Mouse (Mus musculus) neural tube, embryonic 13.5 days (tissue): ENCODE measurements at regions not wholly inside any gene's neighbourhood (a gene's known extent, or its start where the extent isn't known, plus 50 kb on each side); places are given as distances from the start of the nearest gene placed in this dataset.

Experiments used
- ATAC-seq: fragments of 200-750 bp; cut with Nextera tagmentation; 2 replicates; pipeline ENCODE4 v1.8.0; 2017; ENCODE audit warnings: low read depth, mild to moderate bottlenecking, moderate TSS enrichment, moderate library complexity
- H3K27ac ChIP-seq: fragments of 300-500 bp; sonication (generic); replicated peaks from 2 replicates; pipeline ENCODE4 v1.5.1; 2015; ENCODE audit warnings: moderate library complexity, mild to moderate bottlenecking, inconsistent platforms
- H3K27me3 ChIP-seq: fragments of 300-500 bp; sonication (generic); 2 replicates; pipeline ENCODE4 v1.6.1; 2015; ENCODE audit warnings: mild to moderate bottlenecking, inconsistent platforms
- H3K36me3 ChIP-seq: fragments of 300-500 bp; sonication (generic); 2 replicates; pipeline ENCODE4 v1.6.1; 2015; ENCODE audit warnings: mild to moderate bottlenecking, inconsistent platforms
- H3K4me1 ChIP-seq: fragments of 300-500 bp; sonication (generic); replicated peaks from 2 replicates; pipeline ENCODE4 v1.6.1; 2015; ENCODE audit warnings: inconsistent platforms
- H3K4me2 ChIP-seq: fragments of 300-500 bp; sonication (generic); 2 replicates; pipeline ENCODE4 v1.6.1; 2015; ENCODE audit warnings: inconsistent platforms, mild to moderate bottlenecking, moderate library complexity
- H3K4me3 ChIP-seq: fragments of 300-500 bp; sonication (generic); 2 replicates; pipeline ENCODE4 v1.5.1; 2015; ENCODE audit warnings: mild to moderate bottlenecking, inconsistent platforms
- H3K9ac ChIP-seq: fragments of 300-500 bp; sonication (generic); 2 replicates; pipeline ENCODE4 v1.6.1; 2015; ENCODE audit warnings: moderate library complexity, mild to moderate bottlenecking, inconsistent platforms
- H3K9me3 ChIP-seq: fragments of 300-500 bp; sonication (generic); 2 replicates; pipeline ENCODE4 v1.6.1; 2016; ENCODE audit warnings: inconsistent platforms
- WGBS: fragments of 180-500 bp; shearing (Covaris S2); methylation state at CpG from one replicate; pipeline ENCODE4 v1.1.7; 2015; 5-methylcytosine and 5-hydroxymethylcytosine counted together

GRCm38 (mm10) chr12:70686337-70686736 lies 139.0 kb upstream of the Frmd6 start:
- no peak overlapping the region for H3K9ac ChIP-seq
- 90% methylated on average over 10 of the region's 10 CpGs for WGBS
- no peak overlapping the region for H3K27ac ChIP-seq
- H3K4me3 ChIP-seq: no peak overlapping the region
- ATAC-seq: no peak; the same call in 1 of the 2 replicates
- H3K4me1 ChIP-seq: peaks cover 35% of the 10 kb centered on the region
- no peaks in the 10 kb centered on the region for H3K36me3 ChIP-seq
- no peak overlapping the region for H3K4me2 ChIP-seq
- H3K9me3 ChIP-seq: no peaks in the 10 kb centered on the region
- H3K27me3 ChIP-seq: no peaks in the 10 kb centered on the region

- WGBS: 36% methylated on average over 12 of the region's 12 CpGs
- Histone ChIP-seq H3K4me2 (no peak overlapping the region), H3K4me3 (no peak overlapping the region), H3K4me1 (peaks cover 41% of the 10 kb centered on the region), H3K9ac (no peak overlapping the region; the same call in 1 of the 2 replicates), H3K9me3 (no peaks in the 10 kb centered on the region), H3K27me3 (no peaks in the 10 kb centered on the region), H3K36me3 (no peaks in the 10 kb centered on the region), H3K27ac (no peak overlapping the region)
- peak; percentile 46 for ATAC-seq
Measured at GRCm38 (mm10) chr12:70686971-70687370, 138.3 kb upstream of the Frmd6 start.

GRCm38 (mm10) chr12:70695162-70695561 lies 130.2 kb upstream of the Frmd6 start:
- no peak for ATAC-seq
- 73% methylated on average over 5 of the region's 5 CpGs for WGBS
- H3K27me3 ChIP-seq: no peaks in the 10 kb centered on the region

GRCm38 (mm10) chr12:70696256-70696655 lies 129.1 kb upstream of the Frmd6 start:
- H3K27ac ChIP-seq: no peak overlapping the region
- no peak for ATAC-seq

More at GRCm38 (mm10) chr12:70695162-70695561, 130.2 kb upstream of the Frmd6 start:
- Histone ChIP-seq H3K36me3 (no peaks in the 10 kb centered on the region), H3K4me2 (no peak overlapping the region), H3K4me1 (peaks cover 10% of the 10 kb centered on the region; the same call in 1 of the 2 replicates), H3K9me3 (no peaks in the 10 kb centered on the region), H3K9ac (no peak overlapping the region), H3K4me3 (no peak overlapping the region), H3K27ac (no peak overlapping the region)

GRCm38 (mm10) chr12:70698466-70698865 lies 126.8 kb upstream of the Frmd6 start:
- no peaks in the 10 kb centered on the region for H3K36me3 ChIP-seq
- no peak overlapping the region for H3K9ac ChIP-seq
- no peaks in the 10 kb centered on the region for H3K9me3 ChIP-seq
- H3K4me3 ChIP-seq: no peak overlapping the region
- H3K27me3 ChIP-seq: no peaks in the 10 kb centered on the region
- H3K4me1 ChIP-seq: no peaks in the 10 kb centered on the region
- H3K27ac ChIP-seq: no peak overlapping the region
- H3K4me2 ChIP-seq: no peak overlapping the region
- 80% methylated on average over 6 of the region's 6 CpGs for WGBS
- ATAC-seq: no peak

More at GRCm38 (mm10) chr12:70696256-70696655, 129.1 kb upstream of the Frmd6 start:
- peaks cover 9% of the 10 kb centered on the region; the same call in 1 of the 2 replicates for H3K4me1 ChIP-seq
- H3K27me3 ChIP-seq: no peaks in the 10 kb centered on the region
- no peak overlapping the region for H3K4me3 ChIP-seq
- H3K36me3 ChIP-seq: no peaks in the 10 kb centered on the region
- WGBS: 65% methylated on average over 6 of the region's 6 CpGs
- no peaks in the 10 kb centered on the region for H3K9me3 ChIP-seq
- no peak overlapping the region for H3K4me2 ChIP-seq
- H3K9ac ChIP-seq: no peak overlapping the region

GRCm38 (mm10) chr12:70702473-70702872 lies 122.8 kb upstream of the Frmd6 start:
- Histone ChIP-seq H3K4me2 (no peak overlapping the region), H3K27me3 (no peaks in the 10 kb centered on the region), H3K9ac (no peak overlapping the region), H3K27ac (no peak overlapping the region), H3K9me3 (no peaks in the 10 kb centered on the region), H3K4me3 (no peak overlapping the region), H3K4me1 (no peaks in the 10 kb centered on the region), H3K36me3 (no peaks in the 10 kb centered on the region)
- WGBS: 88% methylated on average over 5 of the region's 5 CpGs
- ATAC-seq: no peak

GRCm38 (mm10) chr12:70706806-70707628 lies 118.3 kb upstream of the Frmd6 start:
- Histone ChIP-seq H3K4me1 (no peaks in the 10 kb centered on the region), H3K4me2 (no peak overlapping the region), H3K9me3 (no peaks in the 10 kb centered on the region), H3K36me3 (no peaks in the 10 kb centered on the region), H3K9ac (no peak overlapping the region), H3K4me3 (no peak overlapping the region), H3K27ac (no peak overlapping the region), H3K27me3 (no peaks in the 10 kb centered on the region)
- ATAC-seq: no peak
- WGBS: 88% methylated on average over 11 of the region's 11 CpGs

GRCm38 (mm10) chr12:70707629-70708289 lies 117.6 kb upstream of the Frmd6 start:
- Histone ChIP-seq H3K36me3 (no peaks in the 10 kb centered on the region), H3K4me3 (no peak overlapping the region), H3K9ac (no peak overlapping the region), H3K4me1 (no peaks in the 10 kb centered on the region), H3K9me3 (no peaks in the 10 kb centered on the region), H3K27me3 (no peaks in the 10 kb centered on the region), H3K4me2 (no peak overlapping the region), H3K27ac (no peak overlapping the region)
- whole genome bisulfite sequencing: 74% methylated on average over 6 of the region's 6 CpGs
- no peak for ATAC-seq

GRCm38 (mm10) chr12:70708290-70708668 lies 117.0 kb upstream of the Frmd6 start:
- Histone ChIP-seq H3K4me3 (no peak overlapping the region), H3K36me3 (no peaks in the 10 kb centered on the region), H3K27ac (no peak overlapping the region), H3K4me1 (no peaks in the 10 kb centered on the region), H3K9ac (no peak overlapping the region), H3K9me3 (no peaks in the 10 kb centered on the region), H3K27me3 (no peaks in the 10 kb centered on the region), H3K4me2 (no peak overlapping the region)
- no peak for ATAC-seq
- WGBS: 90% methylated on average over 5 of the region's 5 CpGs

- Histone ChIP-seq H3K9me3 (no peaks in the 10 kb centered on the region), H3K4me1 (no peaks in the 10 kb centered on the region), H3K36me3 (no peaks in the 10 kb centered on the region), H3K4me2 (no peak overlapping the region), H3K4me3 (no peak overlapping the region), H3K27ac (no peak overlapping the region), H3K27me3 (no peaks in the 10 kb centered on the region), H3K9ac (no peak overlapping the region)
- WGBS: 94% methylated on average over 7 of the region's 7 CpGs
- ATAC-seq: no peak
Measured at GRCm38 (mm10) chr12:70710311-70710710, 115.0 kb upstream of the Frmd6 start.

- WGBS: 65% methylated on average over 5 of the region's 5 CpGs
- no peaks in the 10 kb centered on the region for H3K4me1 ChIP-seq
- no peak overlapping the region for H3K27ac ChIP-seq
- H3K36me3 ChIP-seq: no peaks in the 10 kb centered on the region
- no peaks in the 10 kb centered on the region for H3K27me3 ChIP-seq
- H3K4me2 ChIP-seq: no peak overlapping the region
- ATAC-seq: no peak
- H3K9ac ChIP-seq: no peak overlapping the region
- H3K9me3 ChIP-seq: no peaks in the 10 kb centered on the region
- no peak overlapping the region for H3K4me3 ChIP-seq
Measured at GRCm38 (mm10) chr12:70711030-70711429, 114.3 kb upstream of the Frmd6 start.

GRCm38 (mm10) chr12:70712322-70713024 lies 112.8 kb upstream of the Frmd6 start:
- Histone ChIP-seq H3K36me3 (no peaks in the 10 kb centered on the region), H3K9me3 (no peaks in the 10 kb centered on the region), H3K27ac (no peak overlapping the region), H3K4me2 (no peak overlapping the region), H3K4me3 (no peak overlapping the region), H3K27me3 (no peaks in the 10 kb centered on the region), H3K4me1 (no peaks in the 10 kb centered on the region), H3K9ac (no peak overlapping the region)
- no peak for ATAC-seq
- WGBS: 51% methylated on average over 5 of the region's 5 CpGs
